Mouse (Mus musculus) forebrain, postnatal 0 days (tissue): ENCODE data around the gene Blmh. TPM values are rescaled to one million over a fixed set of nuclear protein-coding genes. Genes with fewer than 3 reads are reported as not detected.

Source experiments
- ATAC-seq: fragments of 200-750 bp; cut with Nextera tagmentation; 2 replicates; pipeline ENCODE4 v1.8.0; 2017; ENCODE audit warnings: mild to moderate bottlenecking, moderate library complexity
- DNase-seq: peaks from one replicate; pipeline ENCODE4 v3.0.0-alpha.2; 2015
- H3K27ac ChIP-seq: fragments of 300-500 bp; sonication (generic); 2 replicates; pipeline ENCODE4 v1.5.1; 2014; ENCODE audit warnings: low read depth, mild to moderate bottlenecking, antibody characterized with exemption, low read length, moderate library complexity, mixed read lengths
- H3K27me3 ChIP-seq: fragments of 300-500 bp; sonication (generic); 2 replicates; pipeline ENCODE4 v1.6.1; 2014; ENCODE audit warnings: mild to moderate bottlenecking, low read length, mixed read lengths; ENCODE audit not compliant: insufficient read depth
- H3K36me3 ChIP-seq: fragments of 300-500 bp; sonication (generic); 2 replicates; pipeline ENCODE4 v1.6.1; 2014; ENCODE audit warnings: mild to moderate bottlenecking, moderate library complexity; ENCODE audit not compliant: insufficient read depth
- H3K4me1 ChIP-seq: fragments of 300-500 bp; sonication (generic); 2 replicates; pipeline ENCODE4 v1.6.1; 2014; ENCODE audit warnings: antibody characterized with exemption; ENCODE audit not compliant: insufficient read depth
- H3K4me2 ChIP-seq: fragments of 300-500 bp; sonication (generic); 2 replicates; pipeline ENCODE4 v1.6.1; 2014; ENCODE audit warnings: low read depth, mild to moderate bottlenecking, moderate library complexity
- H3K4me3 ChIP-seq: fragments of 300-500 bp; sonication (generic); 2 replicates; pipeline ENCODE4 v1.5.1; 2014; ENCODE audit warnings: low read depth, low read length, mixed read lengths
- H3K9ac ChIP-seq: fragments of 300-500 bp; sonication (generic); 2 replicates; pipeline ENCODE4 v1.6.1; 2014; ENCODE audit warnings: mild to moderate bottlenecking
- H3K9me3 ChIP-seq: fragments of 300-500 bp; sonication (generic); 2 replicates; pipeline ENCODE4 v1.6.1; 2016; ENCODE audit warnings: low read length
- CTCF ChIP-seq: sonication (generic); IDR thresholded peaks from 2 replicates; pipeline ENCODE4 v1.5.1; 2016; ENCODE audit warnings: antibody characterized with exemption, control low read depth, low read depth
- WGBS: fragments of 180-500 bp; shearing (Covaris S2); extraction: QIAGEN DNeasy Blood & Tissue Kit; methylation state at CpG from one replicate; pipeline ENCODE4 v1.1.7; 2014; 5-methylcytosine and 5-hydroxymethylcytosine counted together
- polyA plus RNA-seq: library from polyadenylated mRNA; unstranded; fragments of >200 nt; fragmentation: Nextera tagmentation; extraction: Ambion mirVana; gene quantifications from 2 replicates; pipeline ENCODE4 v1.2.1, GENCODE M21; 2015
- total RNA-seq: library from RNA; depleted of rRNA; stranded (reverse); fragments of >200 nt; gene quantifications from 2 replicates; pipeline ENCODE4 v1.2.3, GENCODE M21; 2014

Gene Blmh
- total and polyA plus RNA-seq, 2 experiments from 2014 or later = 98.1 to 111 TPM

DNA sequence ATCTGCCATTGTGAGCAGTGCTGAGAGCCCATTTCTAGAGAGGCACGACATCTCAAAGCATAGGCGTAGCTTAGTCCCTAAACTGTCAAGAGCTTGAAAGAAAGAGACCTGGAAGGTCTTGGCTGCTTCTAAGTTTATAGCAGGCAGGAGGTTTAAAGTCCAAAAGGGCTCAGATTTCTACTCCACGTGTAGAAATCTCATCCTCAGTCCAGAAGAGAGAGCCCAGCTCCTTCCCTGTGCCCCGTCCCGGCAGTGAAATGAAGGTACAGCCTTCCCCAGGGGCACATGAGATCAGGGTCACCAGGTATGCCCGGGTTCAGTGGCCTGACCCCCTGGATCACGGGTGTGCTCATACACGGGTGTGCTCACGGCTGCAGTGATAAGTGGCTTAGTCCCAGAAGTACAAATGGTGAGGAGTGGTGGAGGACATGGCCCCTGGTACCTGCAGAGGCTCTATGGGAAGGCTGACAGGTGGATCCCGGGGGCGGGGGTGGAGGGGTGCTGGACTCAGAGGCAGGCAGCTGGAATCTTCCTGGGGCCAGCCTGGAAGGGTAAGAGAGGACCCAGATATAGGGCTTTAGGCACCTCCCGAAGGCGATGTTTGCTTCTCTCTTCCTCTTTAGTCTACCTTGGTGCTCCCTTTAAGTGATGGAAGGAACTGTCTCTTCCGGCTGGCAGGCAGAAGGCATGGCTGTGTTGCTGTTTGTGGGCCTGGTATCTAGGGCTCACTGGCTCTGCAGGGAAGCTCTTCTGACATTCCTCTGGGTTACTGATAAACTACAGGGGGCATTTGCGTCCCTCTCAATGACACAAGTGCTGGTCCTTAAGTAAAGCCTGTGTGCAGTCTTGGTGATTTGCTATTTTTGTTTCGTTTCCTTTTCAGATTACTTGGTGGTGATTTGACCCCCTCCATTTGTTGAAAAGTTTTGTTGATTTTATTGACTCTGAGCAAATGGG lies 84.7 kb downstream of the Blmh start:
- WGBS = 80% methylated on average over 16 of the region's 16 CpGs

DNA sequence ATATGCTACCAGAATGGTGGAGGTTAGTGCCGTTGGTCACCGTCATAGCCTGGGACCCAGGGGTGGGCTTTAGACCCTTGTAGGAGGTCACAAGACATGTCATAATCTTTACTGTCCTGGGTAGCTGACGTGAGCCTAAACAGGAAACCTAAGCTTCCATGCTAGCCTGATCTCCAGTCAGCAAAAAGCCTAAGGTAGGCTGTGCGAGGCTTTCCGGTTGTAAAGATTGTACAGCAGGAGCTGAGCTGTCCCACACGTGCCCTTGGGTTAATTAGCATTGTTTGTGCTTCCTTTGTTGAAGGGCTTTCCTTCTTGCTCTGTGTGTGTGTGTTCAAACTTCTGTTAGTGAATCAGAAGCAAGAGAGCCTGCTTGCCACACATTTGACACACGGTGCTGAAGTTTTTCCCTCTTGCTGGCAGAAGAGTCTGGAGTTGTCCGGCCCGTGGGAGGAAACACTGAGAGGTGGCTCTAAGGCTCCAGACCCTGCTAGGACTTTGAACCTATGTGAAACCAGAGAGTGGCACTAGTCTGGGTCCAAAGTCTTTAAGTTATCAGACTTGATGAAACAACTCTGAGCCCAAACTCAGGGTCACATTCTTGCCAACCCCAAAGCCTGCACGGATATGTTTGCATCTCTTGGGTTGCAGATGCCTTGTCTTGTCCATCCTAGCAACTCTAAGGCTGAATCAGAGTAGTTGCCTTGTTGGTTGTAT lies 86.3 kb downstream of the Blmh start:
- H3K9ac ChIP-seq = no peak overlapping the region
- ATAC-seq = no peak
- 76% methylated on average over 10 of the region's 10 CpGs for WGBS

More for the DNA sequence above, 84.7 kb downstream of the Blmh start:
- no peak for TF ChIP-seq CTCF
- no peaks in the 10 kb centered on the region for H3K9me3 ChIP-seq
- ATAC-seq (no peak), DNase-seq (no peak)
- no peak overlapping the region for H3K4me2 ChIP-seq
- H3K4me1 ChIP-seq = no peaks in the 10 kb centered on the region
- H3K27ac ChIP-seq = no peak overlapping the region
- H3K36me3 ChIP-seq = no peaks in the 10 kb centered on the region
- H3K4me3 ChIP-seq = no peak overlapping the region
- H3K9ac ChIP-seq = no peak overlapping the region
- no peaks in the 10 kb centered on the region for H3K27me3 ChIP-seq

DNA sequence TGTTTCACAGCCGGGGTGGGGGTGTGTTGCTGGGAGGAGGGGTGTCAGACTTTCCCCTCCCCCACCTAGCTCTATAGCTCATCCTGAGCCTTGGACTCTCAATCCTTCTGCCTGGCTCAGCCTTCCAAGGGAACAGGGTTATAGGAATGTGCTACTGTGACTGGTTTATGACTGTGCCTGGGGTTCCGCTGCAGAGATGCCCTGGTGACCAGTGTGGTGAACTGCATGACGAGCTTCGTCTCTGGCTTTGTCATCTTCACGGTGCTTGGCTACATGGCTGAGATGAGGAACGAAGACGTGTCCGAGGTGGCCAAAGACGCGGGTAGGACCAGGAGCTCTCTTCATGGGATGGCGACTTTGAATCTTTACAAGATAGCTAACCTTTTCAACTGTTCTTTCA lies 93.4 kb downstream of the Blmh start:
- TF ChIP-seq CTCF = no peak
- no peak overlapping the region for H3K4me2 ChIP-seq
- H3K27ac ChIP-seq = no peak overlapping the region
- H3K9me3 ChIP-seq = no peaks in the 10 kb centered on the region
- no peak for ATAC-seq
- no peaks in the 10 kb centered on the region for H3K27me3 ChIP-seq
- no peaks in the 10 kb centered on the region for H3K4me1 ChIP-seq
- no peak overlapping the region for H3K4me3 ChIP-seq
- no peak overlapping the region for H3K9ac ChIP-seq
- 86% methylated on average over 11 of the region's 11 CpGs for WGBS
- DNase-seq = no peak
- H3K36me3 ChIP-seq = no peaks in the 10 kb centered on the region

More for the DNA sequence above, 86.3 kb downstream of the Blmh start:
- Histone ChIP-seq H3K27me3 (no peaks in the 10 kb centered on the region), H3K27ac (no peak overlapping the region), H3K36me3 (no peaks in the 10 kb centered on the region), H3K4me2 (no peak overlapping the region), H3K4me3 (no peak overlapping the region), H3K4me1 (no peaks in the 10 kb centered on the region), H3K9me3 (no peaks in the 10 kb centered on the region)
- TF ChIP-seq CTCF = no peak
- no peak for DNase-seq

DNA sequence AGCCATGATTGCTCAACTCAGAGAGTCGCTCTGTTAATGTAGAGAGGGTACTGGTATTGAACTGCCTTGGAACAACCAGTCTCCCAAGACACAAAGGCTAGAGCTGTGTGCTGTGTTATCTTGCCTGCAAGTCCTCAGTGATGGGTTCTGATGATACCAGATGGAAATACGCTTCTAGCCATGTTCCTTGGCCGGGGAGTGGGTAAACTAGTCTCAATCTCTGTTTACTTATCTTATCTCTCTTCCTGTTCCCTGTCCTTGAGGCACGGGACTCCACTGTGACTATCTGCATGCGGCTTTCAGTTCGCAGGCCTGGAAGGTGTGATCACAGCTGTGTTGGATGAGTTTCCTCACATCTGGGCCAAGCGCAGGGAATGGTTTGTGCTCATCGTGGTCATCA lies 94.9 kb downstream of the Blmh start:
- H3K4me3 ChIP-seq = no peak overlapping the region
- no peaks in the 10 kb centered on the region for H3K36me3 ChIP-seq
- 87% methylated on average over 8 of the region's 8 CpGs for WGBS
- H3K4me1 ChIP-seq = no peaks in the 10 kb centered on the region
- ATAC-seq = no peak
- H3K9me3 ChIP-seq = no peaks in the 10 kb centered on the region
- H3K9ac ChIP-seq = no peak overlapping the region
- H3K4me2 ChIP-seq = no peak overlapping the region
- no peak overlapping the region for H3K27ac ChIP-seq
- no peak for TF ChIP-seq CTCF
- no peak for DNase-seq
- H3K27me3 ChIP-seq = no peaks in the 10 kb centered on the region

DNA sequence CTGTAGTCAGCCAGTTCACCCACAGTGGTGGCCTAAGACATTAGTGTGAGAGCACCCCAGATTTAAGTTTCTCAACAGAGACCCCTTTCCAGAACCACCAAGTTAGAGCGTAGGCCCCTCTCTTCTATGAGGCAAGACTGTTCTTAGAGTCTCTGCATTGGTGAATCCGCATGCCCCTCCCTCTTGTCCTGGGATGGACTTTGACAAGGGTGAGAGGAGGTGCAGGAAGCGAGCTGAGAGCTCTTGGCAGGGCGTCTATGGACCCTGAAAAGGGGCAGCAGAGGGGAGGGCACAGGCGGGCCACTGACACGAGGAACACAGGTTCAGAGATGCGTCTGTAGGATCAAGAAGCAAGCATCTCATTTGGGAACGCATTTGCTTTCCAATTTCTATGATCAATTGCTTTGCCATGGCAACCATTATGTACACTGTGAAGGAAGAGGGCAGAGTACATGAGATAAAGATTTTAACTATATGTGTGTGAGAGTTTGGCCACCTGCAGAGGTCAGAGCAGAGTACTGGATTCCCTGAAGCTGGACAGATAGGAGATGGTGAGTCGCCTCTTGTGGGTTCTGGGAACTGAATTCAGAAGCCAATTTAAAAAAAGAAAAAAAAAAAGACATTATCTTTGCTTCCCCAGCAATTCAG lies 97.3 kb downstream of the Blmh start:
- Histone ChIP-seq H3K9ac (no peak overlapping the region), H3K4me2 (no peak overlapping the region), H3K27me3 (no peaks in the 10 kb centered on the region), H3K36me3 (no peaks in the 10 kb centered on the region), H3K4me1 (no peaks in the 10 kb centered on the region), H3K27ac (no peak overlapping the region), H3K4me3 (no peak overlapping the region), H3K9me3 (no peaks in the 10 kb centered on the region)
- TF ChIP-seq CTCF = no peak
- WGBS = 66% methylated on average over 9 of the region's 9 CpGs
- ATAC-seq (no peak), DNase-seq (no peak)

DNA sequence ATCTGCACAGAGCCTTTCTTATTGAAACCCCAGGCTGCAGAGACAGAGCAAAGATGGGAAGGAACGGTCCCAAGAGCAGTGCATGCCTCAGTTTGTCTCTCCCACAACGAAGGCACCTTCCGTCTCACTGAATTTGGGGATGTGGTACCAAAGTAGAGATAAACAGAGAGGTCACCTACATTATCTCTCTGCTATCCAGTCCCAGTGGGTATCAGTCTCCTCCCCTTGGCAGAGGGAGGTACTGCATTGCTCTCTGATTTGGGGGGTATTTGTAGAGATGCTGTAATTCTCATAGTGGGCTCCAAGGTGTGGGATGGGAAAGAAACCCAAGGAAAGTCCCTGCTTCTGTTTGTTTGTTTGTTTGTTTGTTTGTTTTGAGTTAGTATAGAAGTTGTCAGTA lies 102.0 kb downstream of the Blmh start:
- 87% methylated on average over 3 of the region's 3 CpGs for WGBS
- H3K27ac ChIP-seq = no peak overlapping the region

More for the DNA sequence above, 102.0 kb downstream of the Blmh start:
- Histone ChIP-seq H3K9me3 (no peaks in the 10 kb centered on the region), H3K27me3 (no peaks in the 10 kb centered on the region), H3K4me3 (no peak overlapping the region), H3K4me2 (no peak overlapping the region), H3K9ac (no peak overlapping the region), H3K36me3 (no peaks in the 10 kb centered on the region), H3K4me1 (no peaks in the 10 kb centered on the region)
- DNase-seq (no peak), ATAC-seq (no peak)
- TF ChIP-seq CTCF = 0 out of 2 replicates have a peak, but pooled peaks have one; percentile 33
